Mouse (Mus musculus) left cerebral cortex, postnatal 36 days (tissue): ENCODE measurements around the gene Igf1r. TPM values are rescaled to one million over a fixed set of nuclear protein-coding genes. Genes with fewer than 3 reads are reported as not detected.

Experiments used
- DNase-seq, 2 experiments: peaks; one replicate each; pipeline ENCODE4 v3.0.0; 2021 to 2022; ENCODE audit warnings: low spot score in 2 of 2, mixed read lengths in 1 of 2
- intact Hi-C: fragments of 180-260 bp; cut with DNase I; formaldehyde crosslinking; loops from one replicate; pipeline ENCODE4 v1.15.1; 2025
- total RNA-seq, 2 experiments: library from RNA; stranded (reverse); gene quantifications; 2 replicates each; pipeline ENCODE4 v1.2.3; 2021

Igf1r gene
- total RNA-seq, 2 experiments from 2014 or later = 38.4 to 62.0 TPM

- peak in 1 of 2 experiments; percentile 23 for DNase-seq
- intact Hi-C loops = no loop called here
Measured at GRCm38 (mm10) chr7:67995276-67995675, 42.6 kb downstream of the Igf1r start.

- intact Hi-C loops = no loop called here
- DNase-seq = no peak
Measured at GRCm38 (mm10) chr7:67996202-67996960, 43.8 kb downstream of the Igf1r start.

DNA sequence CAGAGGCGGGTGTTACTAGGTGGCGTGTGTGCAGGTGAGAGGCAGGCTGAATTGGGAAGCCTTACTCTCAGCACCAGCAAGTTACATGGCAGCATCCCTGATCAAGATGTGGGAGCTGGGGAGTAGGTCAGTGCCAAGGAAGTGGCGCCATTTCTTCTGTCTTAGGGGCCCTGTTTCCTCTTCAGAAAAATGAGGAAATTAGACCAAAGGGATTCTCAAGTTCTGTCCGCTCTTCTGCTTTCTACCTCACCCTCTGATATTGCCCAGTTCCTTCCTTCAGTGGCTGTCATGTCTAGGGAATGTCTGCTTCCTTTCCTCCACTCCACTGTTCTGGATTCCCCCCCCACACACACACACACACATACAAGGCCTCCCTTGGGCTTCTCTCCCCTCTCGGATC lies 48.6 kb downstream of the Igf1r start:
- no peak for DNase-seq
- intact Hi-C loops = no loop called here

GRCm38 (mm10) chr7:68006074-68006473 lies 53.4 kb downstream of the Igf1r start:
- DNase-seq = no peak
- intact Hi-C loops = no loop called here

GRCm38 (mm10) chr7:68006496-68006895 lies 53.9 kb downstream of the Igf1r start:
- intact Hi-C loops = no loop called here
- no peak for DNase-seq

GRCm38 (mm10) chr7:68009635-68010034 lies 57.0 kb downstream of the Igf1r start:
- DNase-seq = no peak
- intact Hi-C loops = no loop called here

- intact Hi-C loops = no loop called here
- no peak for DNase-seq
Measured at GRCm38 (mm10) chr7:68010168-68010567, 57.5 kb downstream of the Igf1r start.

GRCm38 (mm10) chr7:68010802-68011201 lies 58.2 kb downstream of the Igf1r start:
- intact Hi-C loops = no loop called here
- no peak for DNase-seq

DNA sequence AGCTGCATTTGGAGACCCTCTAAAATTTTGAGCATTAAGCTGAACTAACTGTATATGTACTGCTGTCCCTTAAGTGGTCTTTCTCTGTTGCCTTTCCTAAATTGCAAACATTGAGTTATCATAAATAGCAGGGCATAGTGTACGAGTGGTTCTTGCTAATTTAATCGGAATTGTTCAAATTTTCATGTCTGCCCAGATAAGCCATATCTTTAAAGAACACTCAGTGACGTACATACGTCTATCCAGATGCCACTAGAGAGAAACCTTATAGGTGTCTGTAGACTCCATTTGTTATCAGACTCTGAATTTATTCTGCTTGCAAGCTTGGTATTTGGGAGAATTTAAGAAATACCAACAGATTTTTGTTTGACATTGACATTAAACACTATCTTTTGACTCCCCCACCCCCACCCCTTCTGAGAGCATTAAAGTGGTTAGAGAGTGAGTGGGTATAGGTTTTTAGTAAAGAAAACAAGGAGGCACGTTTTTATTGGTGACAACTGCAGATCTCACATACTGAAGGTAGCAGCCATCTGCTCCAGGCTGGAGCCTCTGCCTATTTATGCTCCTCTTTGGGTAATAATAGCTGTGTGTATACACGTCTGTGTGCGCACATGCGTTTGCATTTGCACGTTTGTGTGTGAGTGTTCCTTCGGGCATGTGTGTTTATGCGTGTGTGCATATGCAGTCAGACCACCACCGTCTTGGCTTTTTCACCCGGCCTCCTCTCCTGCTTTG lies 58.9 kb downstream of the Igf1r start:
- intact Hi-C loops = no loop called here
- DNase-seq = no peak

DNA sequence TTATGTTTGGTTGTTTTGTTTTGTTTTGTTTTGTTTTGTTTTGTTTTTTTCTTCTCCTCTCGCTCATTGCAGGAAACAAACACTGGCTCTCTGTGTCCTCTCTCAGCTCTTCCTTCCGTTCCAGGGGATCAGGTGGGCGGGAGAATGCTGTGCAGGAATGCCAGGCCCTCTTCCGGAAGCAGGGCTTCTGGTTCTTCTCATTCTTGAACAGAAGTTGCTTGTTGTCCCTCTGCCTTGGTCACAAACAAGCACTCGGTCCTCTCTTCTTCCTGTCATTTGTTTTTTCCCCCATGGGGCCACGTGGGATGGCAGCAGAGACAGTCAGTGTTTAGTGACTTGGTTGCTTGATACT lies 59.5 kb downstream of the Igf1r start:
- intact Hi-C loops = no loop called here
- peak in 1 of 2 experiments; percentile 29 for DNase-seq

DNA sequence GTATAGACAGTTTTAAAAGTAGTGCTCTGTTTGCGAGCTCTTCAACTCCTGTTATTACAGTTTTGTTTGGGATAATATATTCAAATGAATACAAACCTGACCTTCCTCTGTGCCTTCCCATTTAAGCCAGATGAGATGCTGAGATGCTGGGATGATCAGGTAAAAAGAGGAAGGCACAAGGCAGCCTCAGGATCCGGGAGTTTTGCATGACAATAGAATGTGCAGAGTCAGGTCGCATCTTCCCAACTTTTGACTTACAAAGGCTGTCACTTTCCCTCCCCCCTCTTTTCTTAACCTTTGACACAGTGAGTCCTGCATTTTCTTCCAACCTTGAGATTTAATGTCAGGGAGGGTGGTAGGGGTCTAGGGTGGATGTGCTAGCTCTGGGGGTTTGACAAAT lies 61.9 kb downstream of the Igf1r start:
- intact Hi-C loops = no loop called here

DNA sequence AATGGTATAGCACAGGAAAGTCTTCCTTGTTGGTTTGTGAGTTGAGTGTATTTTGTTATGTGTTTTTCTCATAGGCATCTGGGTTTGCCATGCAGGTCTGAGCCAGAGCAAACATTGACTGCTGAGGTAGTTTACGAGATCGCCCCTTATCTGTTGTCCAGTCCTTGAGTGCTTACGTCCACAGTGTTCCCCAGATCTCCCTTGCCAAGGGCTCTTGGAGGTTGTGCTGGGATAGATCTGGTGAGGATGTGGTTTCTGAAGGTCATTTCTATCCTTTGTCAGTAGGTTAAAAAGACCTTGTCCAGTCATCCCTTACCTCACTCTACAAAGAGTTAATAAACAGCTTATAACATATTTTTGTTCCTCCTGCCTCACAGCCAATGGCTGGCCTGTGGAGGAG lies 62.8 kb downstream of the Igf1r start:
- intact Hi-C loops = no loop called here
- no peak for DNase-seq

More for the DNA sequence above, 61.9 kb downstream of the Igf1r start:
- no peak for DNase-seq

GRCm38 (mm10) chr7:68018038-68018437 lies 65.4 kb downstream of the Igf1r start:
- intact Hi-C loops = no loop called here

DNA sequence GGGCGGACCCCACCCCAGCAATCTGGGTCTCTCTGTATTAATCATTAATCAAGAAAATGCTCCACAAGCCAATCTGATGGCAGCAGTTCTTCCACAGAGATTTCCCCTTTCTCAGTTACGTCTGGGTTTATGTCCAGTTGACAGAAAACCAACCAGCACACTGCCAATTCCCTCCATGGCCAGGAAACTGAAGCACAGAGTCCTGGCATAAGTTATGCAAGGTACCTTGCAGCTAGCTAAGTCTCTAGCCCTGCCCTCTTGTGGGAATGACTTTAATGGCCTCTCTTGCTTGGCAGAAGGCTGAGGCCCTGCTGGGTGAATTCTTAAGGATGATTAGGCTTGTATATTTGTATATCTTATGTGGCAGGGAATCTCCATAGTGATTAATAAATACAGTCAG lies 67.9 kb downstream of the Igf1r start:
- DNase-seq = no peak
- intact Hi-C loops = loop anchor here (10.0 kb wide), 1 partner anchor 46 kb away; no protein-coding TSS in a partner anchor

More at GRCm38 (mm10) chr7:68018038-68018437, 65.4 kb downstream of the Igf1r start:
- no peak for DNase-seq

- DNase-seq = no peak
- intact Hi-C loops = loop anchor here (10.0 kb wide), 1 partner anchor 47 kb away; no protein-coding TSS in a partner anchor
Measured at GRCm38 (mm10) chr7:68021741-68022140, 69.1 kb downstream of the Igf1r start.

DNA sequence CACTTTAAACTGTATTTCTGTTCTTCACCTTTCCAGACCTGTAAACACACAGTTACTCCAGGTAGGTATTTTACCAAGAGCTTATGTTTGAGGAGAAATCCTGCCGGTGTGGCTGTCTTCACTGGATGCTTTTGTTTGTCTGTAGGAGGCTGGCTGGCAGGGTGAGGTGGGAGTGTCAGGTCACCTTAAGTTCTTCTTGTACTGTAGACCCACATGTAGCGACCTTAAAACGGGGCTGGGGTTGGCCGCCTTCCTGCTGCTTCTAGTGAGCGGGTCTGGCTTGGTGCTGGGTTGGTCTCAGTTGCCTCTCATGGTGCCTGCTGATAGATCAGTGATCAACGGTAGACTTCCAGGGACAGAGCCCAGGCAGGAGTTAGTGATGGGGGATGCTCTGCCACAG lies 69.6 kb downstream of the Igf1r start:
- intact Hi-C loops = loop anchor here (10.0 kb wide), 1 partner anchor 47 kb away; no protein-coding TSS in a partner anchor
- DNase-seq = no peak

- intact Hi-C loops = loop anchor here (10.0 kb wide), 1 partner anchor 49 kb away; no protein-coding TSS in a partner anchor
- DNase-seq = no peak
Measured at GRCm38 (mm10) chr7:68023882-68024281, 71.3 kb downstream of the Igf1r start.

GRCm38 (mm10) chr7:68024625-68025024 lies 72.0 kb downstream of the Igf1r start:
- intact Hi-C loops = loop anchor here (10.0 kb wide), 1 partner anchor 50 kb away; no protein-coding TSS in a partner anchor
- DNase-seq = no peak

DNA sequence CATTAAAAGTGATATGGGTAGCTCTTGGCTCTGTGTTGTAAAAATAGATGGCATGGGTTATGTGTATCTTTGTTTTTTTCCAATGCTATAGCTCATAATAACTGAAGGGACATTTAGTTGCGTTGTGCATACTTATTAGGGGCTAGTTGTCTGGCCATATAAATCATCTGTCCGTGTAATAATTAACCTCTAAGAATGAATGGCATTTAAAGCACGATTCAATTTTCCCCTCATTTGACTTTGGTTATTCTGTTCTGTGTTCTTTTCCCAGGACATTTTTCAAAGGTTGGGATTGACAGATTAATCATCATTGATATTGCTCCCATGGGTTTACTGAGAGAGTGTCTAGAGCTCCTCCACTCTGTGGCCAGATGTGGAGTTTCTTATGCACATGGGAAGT lies 72.8 kb downstream of the Igf1r start:
- DNase-seq = no peak
- intact Hi-C loops = loop anchor here (10.0 kb wide), 1 partner anchor 51 kb away; no protein-coding TSS in a partner anchor

- DNase-seq = peak in 1 of 2 experiments; percentile 32
- intact Hi-C loops = loop anchor here (10.0 kb wide), 1 partner anchor 51 kb away; no protein-coding TSS in a partner anchor
Measured at GRCm38 (mm10) chr7:68026076-68026475, 73.4 kb downstream of the Igf1r start.
